Mouse (Mus musculus) lung, adult 10 weeks (tissue): ENCODE data around the gene Eps8l1. TPM values are rescaled to one million over a fixed set of nuclear protein-coding genes. Genes with fewer than 3 reads are reported as not detected.

Experiments
- polyA plus RNA-seq: library from polyadenylated mRNA; stranded (reverse); fragments of 350-450 nt; fragmentation: Illumina TruSeq; extraction: RNeasy Lipid Tissue Mini Kit (QIAGEN cat#74804); gene quantifications from one replicate; pipeline ENCODE4 v1.2.3, GENCODE M21; 2014; ENCODE audit warnings: low read depth, low replicate concordance; ENCODE audit not compliant: insufficient read depth

Gene Eps8l1
- polyA plus RNA-seq, result 16.4 TPM

DNA sequence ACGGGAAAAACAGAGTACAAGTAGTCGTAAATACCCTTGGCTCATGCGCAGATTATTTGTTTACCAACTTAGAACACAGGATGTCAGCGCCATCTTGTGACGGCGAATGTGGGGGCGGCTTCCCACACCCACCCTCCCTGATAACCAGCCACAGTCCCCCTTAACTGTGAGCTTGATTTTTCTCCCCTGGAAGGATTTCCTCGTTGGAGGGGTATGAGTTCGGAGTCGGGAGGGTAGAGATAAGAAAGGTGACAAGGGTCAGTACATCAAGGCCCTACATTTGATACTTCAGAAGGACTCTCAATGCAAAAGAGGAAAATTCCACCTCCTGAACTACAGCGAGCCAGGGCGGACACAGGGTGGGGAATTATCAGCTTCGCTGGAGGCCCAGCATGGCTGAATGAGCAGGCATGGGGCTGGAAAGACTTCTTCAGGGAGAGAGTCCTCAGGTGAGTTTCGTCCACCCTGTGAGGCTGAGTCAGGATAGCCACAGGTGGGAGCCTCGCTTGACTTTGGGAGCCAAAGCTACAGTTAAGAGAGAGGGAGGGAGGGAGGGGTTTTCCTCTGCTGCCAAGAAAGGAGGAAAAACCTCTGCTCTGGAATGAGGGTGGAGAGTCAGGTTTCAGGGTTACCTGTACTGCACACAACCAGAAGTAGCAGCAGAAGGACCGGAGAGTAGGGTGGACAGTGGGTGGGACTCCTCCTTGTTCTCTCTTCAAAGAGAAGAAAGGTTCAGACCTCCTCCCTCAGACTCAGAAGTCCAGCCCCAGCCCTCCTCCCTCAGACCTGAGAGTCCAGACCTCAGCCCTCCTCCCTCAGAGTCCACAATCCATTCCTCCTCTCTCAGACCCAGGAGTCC, at the start of gene Eps8l1:
Eps8l1 (plus strand) TSS at position 99 of the 859 bp plus-strand sequence.

GRCm38 (mm10) chr7:4445216-4445791, 15.2 kb upstream of the Eps8l1 start, which contains the start of gene Rdh13:
Gene Rdh13, minus strand, starts transcription at chr7:4445649.

GRCm38 (mm10) chr7:4501558-4502397, 41.3 kb downstream of the Eps8l1 start, which contains the start of gene Ppp1r12c:
Gene Ppp1r12c, minus strand, starts transcription at chr7:4501680.

GRCm38 (mm10) chr7:4516332-4517050, 56.0 kb downstream of the Eps8l1 start, which contains the start of gene Tnnt1:
Gene Tnnt1, minus strand, starts transcription at chr7:4516382.

DNA sequence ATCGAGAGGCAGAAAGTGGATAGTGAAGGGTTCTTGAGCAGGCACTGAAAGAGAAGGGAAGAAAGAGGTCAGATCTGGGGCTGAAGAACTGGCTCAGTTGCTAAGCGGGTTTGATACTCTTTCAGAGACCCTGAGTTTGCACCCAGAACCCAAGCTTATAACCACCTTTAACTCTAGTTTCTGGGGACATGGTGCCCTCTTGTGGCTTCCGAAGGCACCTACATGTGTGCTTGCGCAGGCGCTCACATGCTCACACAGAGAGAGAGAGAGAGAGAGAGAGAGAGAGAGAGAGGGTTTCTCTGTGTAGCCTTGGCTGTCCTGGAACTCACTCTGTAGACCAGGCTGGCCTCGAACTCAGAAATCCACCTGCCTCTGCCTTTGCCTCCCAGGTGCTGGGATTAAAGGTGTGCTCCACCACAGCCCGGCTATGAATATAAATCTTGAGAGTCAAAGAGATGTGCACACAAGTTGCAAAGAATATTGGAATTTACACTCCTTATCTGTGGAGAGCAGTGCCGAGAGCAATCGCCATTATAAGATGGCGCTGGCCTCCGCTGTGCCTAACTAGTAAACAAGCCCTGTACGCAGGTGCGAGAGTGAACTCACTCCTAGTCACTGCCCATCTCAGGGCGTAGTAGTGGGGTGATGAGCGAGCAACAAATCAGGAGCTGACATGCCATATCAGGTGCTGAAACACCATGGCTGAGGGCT, 63.9 kb downstream of the Eps8l1 start, which contains the start of gene Tnni3:
Tnni3 (minus strand) TSS at position 18 of the 711 bp plus-strand sequence.

Other genes starting within 250 kb of the Eps8l1 start
- gene Lilra5, start 222.9 kb upstream of the Eps8l1 start, polyA plus RNA-seq, result 5.9 TPM
- 4.6 TPM for gene Ncr1, start 123.0 kb upstream of the Eps8l1 start, polyA plus RNA-seq
- gene Gp6, start 62.9 kb upstream of the Eps8l1 start, polyA plus RNA-seq, result 0.15 TPM
- 5.5 TPM for gene Rdh13, start 15.0 kb upstream of the Eps8l1 start, polyA plus RNA-seq
- gene Ppp1r12c, start 41.0 kb downstream of the Eps8l1 start, polyA plus RNA-seq, result 87.5 TPM
- 4.2 TPM for gene Tnnt1, start 55.7 kb downstream of the Eps8l1 start, polyA plus RNA-seq
- gene Tnni3, start 63.6 kb downstream of the Eps8l1 start, polyA plus RNA-seq, result 179 TPM
- 5.0 TPM for gene Dnaaf3, start 71.8 kb downstream of the Eps8l1 start, polyA plus RNA-seq
- 10.7 TPM for gene Syt5, start 86.9 kb downstream of the Eps8l1 start, polyA plus RNA-seq
- gene Ptprh, start 143.4 kb downstream of the Eps8l1 start, polyA plus RNA-seq, result 0.21 TPM
- gene Tmem86b, start 170.7 kb downstream of the Eps8l1 start, polyA plus RNA-seq, result 2.6 TPM
- 37.5 TPM for gene Ppp6r1, start 198.3 kb downstream of the Eps8l1 start, polyA plus RNA-seq
- gene Hspbp1, start 224.4 kb downstream of the Eps8l1 start, polyA plus RNA-seq, result 36.3 TPM
- 1.5 TPM for gene Brsk1, start 229.9 kb downstream of the Eps8l1 start, polyA plus RNA-seq